Mouse (Mus musculus): Measurements from ENCODE around the gene Sytl1. TPM values are rescaled to one million over a fixed set of nuclear protein-coding genes. Genes with fewer than 3 reads are reported as not detected.

The Sytl1 gene
- polyA plus RNA-seq, 1 experiment from 2014 or later = 0.16 TPM

- WGBS = 32% methylated on average over 12 of the region's 12 CpGs
- Histone ChIP-seq H3K4me3 (ENCODE audit: low read depth, low read length) (no peak overlapping the region), H3K9me3 (replicated peaks; ENCODE audit: control insufficient read depth, low read length, poor library complexity, severe bottlenecking) (no peaks in the 10 kb centered on the region), H3K36me3 (ENCODE audit: control insufficient read depth, insufficient read depth, low read length) (peaks cover 29% of the 10 kb centered on the region), H3K4me1 (ENCODE audit: control insufficient read depth, insufficient read depth, low read length) (peaks cover 9% of the 10 kb centered on the region; the same call in 1 of the 2 replicates), H3K27ac (ENCODE audit: low read length) (peak overlapping the region; percentile 51), H3K4me2 (ENCODE audit: low read length) (no peak overlapping the region), H3K27me3 (ENCODE audit: control insufficient read depth, insufficient read depth, low read depth, low read length) (no peaks in the 10 kb centered on the region), H3K9ac (ENCODE audit: low read depth, low read length) (peak overlapping the region; percentile 39; the same call in 1 of the 2 replicates)
- ATAC-seq = no peak; the same call in 1 of the 2 replicates
Measured at GRCm38 (mm10) chr4:133298516-133299365, 35.8 kb upstream of the Sytl1 start.

GRCm38 (mm10) chr4:133297801-133298238 lies 34.9 kb upstream of the Sytl1 start:
- Histone ChIP-seq H3K9ac (ENCODE audit: low read depth, low read length) (0 out of 2 replicates have a peak overlapping the region, but pooled peaks have one; percentile 33), H3K27ac (ENCODE audit: low read length) (peak overlapping the region; percentile 51), H3K9me3 (replicated peaks; ENCODE audit: control insufficient read depth, low read length, poor library complexity, severe bottlenecking) (no peaks in the 10 kb centered on the region), H3K4me2 (ENCODE audit: low read length) (no peak overlapping the region), H3K36me3 (ENCODE audit: control insufficient read depth, insufficient read depth, low read length) (peaks cover 25% of the 10 kb centered on the region), H3K27me3 (ENCODE audit: control insufficient read depth, insufficient read depth, low read depth, low read length) (no peaks in the 10 kb centered on the region), H3K4me1 (ENCODE audit: control insufficient read depth, insufficient read depth, low read length) (peaks cover 14% of the 10 kb centered on the region; the same call in 1 of the 2 replicates), H3K4me3 (ENCODE audit: low read depth, low read length) (no peak overlapping the region)
- 0% methylated on average over 5 of the region's 5 CpGs for WGBS
- peak; percentile 85 for ATAC-seq

- 64% methylated on average over 10 of the region's 10 CpGs for WGBS
- H3K4me3 ChIP-seq (ENCODE audit: low read depth, low read length) = no peak overlapping the region
- no peak overlapping the region for H3K27ac ChIP-seq (ENCODE audit: low read length)
- no peaks in the 10 kb centered on the region for H3K9me3 ChIP-seq (replicated peaks; ENCODE audit: control insufficient read depth, low read length, poor library complexity, severe bottlenecking)
- H3K9ac ChIP-seq (ENCODE audit: low read depth, low read length) = no peak overlapping the region
- H3K36me3 ChIP-seq (ENCODE audit: control insufficient read depth, insufficient read depth, low read length) = peaks cover 25% of the 10 kb centered on the region
- no peak overlapping the region for H3K4me2 ChIP-seq (ENCODE audit: low read length)
- peak; percentile 12; the same call in 1 of the 2 replicates for ATAC-seq
- no peaks in the 10 kb centered on the region for H3K27me3 ChIP-seq (ENCODE audit: control insufficient read depth, insufficient read depth, low read depth, low read length)
- H3K4me1 ChIP-seq (ENCODE audit: control insufficient read depth, insufficient read depth, low read length) = peaks cover 14% of the 10 kb centered on the region; the same call in 1 of the 2 replicates
Measured at GRCm38 (mm10) chr4:133297360-133297759, 34.4 kb upstream of the Sytl1 start.

- Histone ChIP-seq H3K9ac (ENCODE audit: low read depth, low read length) (no peak overlapping the region), H3K4me2 (ENCODE audit: low read length) (no peak overlapping the region), H3K27ac (ENCODE audit: low read length) (no peak overlapping the region), H3K27me3 (ENCODE audit: control insufficient read depth, insufficient read depth, low read depth, low read length) (no peaks in the 10 kb centered on the region), H3K36me3 (ENCODE audit: control insufficient read depth, insufficient read depth, low read length) (peaks cover 14% of the 10 kb centered on the region; the same call in 1 of the 2 replicates), H3K4me1 (ENCODE audit: control insufficient read depth, insufficient read depth, low read length) (peaks cover 14% of the 10 kb centered on the region; the same call in 1 of the 2 replicates), H3K9me3 (replicated peaks; ENCODE audit: control insufficient read depth, low read length, poor library complexity, severe bottlenecking) (no peaks in the 10 kb centered on the region), H3K4me3 (ENCODE audit: low read depth, low read length) (no peak overlapping the region)
- no peak for ATAC-seq
- WGBS = 34% methylated on average over 11 of the region's 11 CpGs
Measured at GRCm38 (mm10) chr4:133294084-133294483, 31.2 kb upstream of the Sytl1 start.

- Histone ChIP-seq H3K36me3 (ENCODE audit: control insufficient read depth, insufficient read depth, low read length) (peaks cover 14% of the 10 kb centered on the region; the same call in 1 of the 2 replicates), H3K27me3 (ENCODE audit: control insufficient read depth, insufficient read depth, low read depth, low read length) (no peaks in the 10 kb centered on the region), H3K4me1 (ENCODE audit: control insufficient read depth, insufficient read depth, low read length) (peaks cover 9% of the 10 kb centered on the region; the same call in 1 of the 2 replicates), H3K9ac (ENCODE audit: low read depth, low read length) (peak overlapping the region; percentile 3; the same call in 1 of the 2 replicates), H3K4me2 (ENCODE audit: low read length) (no peak overlapping the region), H3K4me3 (ENCODE audit: low read depth, low read length) (no peak overlapping the region), H3K9me3 (replicated peaks; ENCODE audit: control insufficient read depth, low read length, poor library complexity, severe bottlenecking) (no peaks in the 10 kb centered on the region), H3K27ac (ENCODE audit: low read length) (peak overlapping the region; percentile 53; the same call in 1 of the 2 replicates)
- ATAC-seq = no peak
- 13% methylated on average over 24 of the region's 24 CpGs for WGBS
Measured at GRCm38 (mm10) chr4:133292901-133293843, 30.3 kb upstream of the Sytl1 start.

GRCm38 (mm10) chr4:133292405-133292804 lies 29.5 kb upstream of the Sytl1 start:
- ATAC-seq = no peak

GRCm38 (mm10) chr4:133291255-133291654 lies 28.3 kb upstream of the Sytl1 start:
- no peak overlapping the region for H3K4me2 ChIP-seq (ENCODE audit: low read length)
- H3K27ac ChIP-seq (ENCODE audit: low read length) = no peak overlapping the region
- H3K36me3 ChIP-seq (ENCODE audit: control insufficient read depth, insufficient read depth, low read length) = peaks cover 11% of the 10 kb centered on the region; the same call in 1 of the 2 replicates
- no peak overlapping the region for H3K9ac ChIP-seq (ENCODE audit: low read depth, low read length)
- ATAC-seq = no peak
- H3K4me1 ChIP-seq (ENCODE audit: control insufficient read depth, insufficient read depth, low read length) = peaks cover 5% of the 10 kb centered on the region; the same call in 1 of the 2 replicates
- no peak overlapping the region for H3K4me3 ChIP-seq (ENCODE audit: low read depth, low read length)
- WGBS = 93% methylated on average over 1 of the region's 1 CpGs
- no peaks in the 10 kb centered on the region for H3K9me3 ChIP-seq (replicated peaks; ENCODE audit: control insufficient read depth, low read length, poor library complexity, severe bottlenecking)
- H3K27me3 ChIP-seq (ENCODE audit: control insufficient read depth, insufficient read depth, low read depth, low read length) = no peaks in the 10 kb centered on the region

More at GRCm38 (mm10) chr4:133292405-133292804, 29.5 kb upstream of the Sytl1 start:
- peak overlapping the region; percentile 53; the same call in 1 of the 2 replicates for H3K27ac ChIP-seq (ENCODE audit: low read length)
- no peak overlapping the region for H3K4me2 ChIP-seq (ENCODE audit: low read length)
- H3K9ac ChIP-seq (ENCODE audit: low read depth, low read length) = no peak overlapping the region
- H3K9me3 ChIP-seq (replicated peaks; ENCODE audit: control insufficient read depth, low read length, poor library complexity, severe bottlenecking) = no peaks in the 10 kb centered on the region
- H3K36me3 ChIP-seq (ENCODE audit: control insufficient read depth, insufficient read depth, low read length) = peaks cover 14% of the 10 kb centered on the region; the same call in 1 of the 2 replicates
- no peaks in the 10 kb centered on the region for H3K27me3 ChIP-seq (ENCODE audit: control insufficient read depth, insufficient read depth, low read depth, low read length)
- H3K4me3 ChIP-seq (ENCODE audit: low read depth, low read length) = no peak overlapping the region
- 44% methylated on average over 4 of the region's 4 CpGs for WGBS
- peaks cover 5% of the 10 kb centered on the region; the same call in 1 of the 2 replicates for H3K4me1 ChIP-seq (ENCODE audit: control insufficient read depth, insufficient read depth, low read length)

- Histone ChIP-seq H3K27ac (ENCODE audit: low read length) (no peak overlapping the region), H3K36me3 (ENCODE audit: control insufficient read depth, insufficient read depth, low read length) (no peaks in the 10 kb centered on the region), H3K9ac (ENCODE audit: low read depth, low read length) (no peak overlapping the region), H3K4me2 (ENCODE audit: low read length) (no peak overlapping the region), H3K9me3 (replicated peaks; ENCODE audit: control insufficient read depth, low read length, poor library complexity, severe bottlenecking) (no peaks in the 10 kb centered on the region), H3K4me1 (ENCODE audit: control insufficient read depth, insufficient read depth, low read length) (peaks cover 4% of the 10 kb centered on the region; the same call in 1 of the 2 replicates), H3K4me3 (ENCODE audit: low read depth, low read length) (no peak overlapping the region), H3K27me3 (ENCODE audit: control insufficient read depth, insufficient read depth, low read depth, low read length) (no peaks in the 10 kb centered on the region)
- 90% methylated on average over 4 of the region's 4 CpGs for WGBS
- no peak for ATAC-seq
Measured at GRCm38 (mm10) chr4:133286476-133287077, 23.7 kb upstream of the Sytl1 start.

Measured in midbrain, embryonic 16.5 days (tissue).